Mouse (Mus musculus): ENCODE results near the gene Ankfn1.

DNA sequence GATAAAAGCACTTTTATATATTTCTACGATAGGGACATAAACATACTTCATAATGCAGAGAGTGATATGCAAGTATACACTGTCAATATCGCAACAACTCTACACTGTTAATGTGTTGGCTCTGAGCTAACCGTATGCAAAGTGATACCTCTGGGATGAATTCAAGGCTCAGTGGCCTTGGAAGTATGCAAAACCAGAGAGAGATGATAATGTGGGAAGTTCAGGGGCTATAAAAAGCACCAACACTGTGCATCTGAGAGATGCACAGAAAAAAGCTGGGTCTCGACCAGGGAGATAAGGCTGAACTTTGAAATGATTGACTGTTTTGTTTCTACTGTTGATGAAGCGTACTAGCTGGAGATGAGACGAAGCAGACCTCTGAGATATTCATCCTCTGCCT, 148.9 kb downstream of the Ankfn1 start:
- TF ChIP-seq CTCF (IDR thresholded peaks at IDR 0.05; ENCODE audit: borderline replicate concordance, insufficient read depth, low read depth, low read length), result no peak
- TF ChIP-seq POLR2A (IDR thresholded peaks at IDR 0.05; ENCODE audit: borderline replicate concordance, insufficient read depth, low read length), result no peak

Data from cerebellum, adult 2 months (tissue).